Mouse (Mus musculus) lung, postnatal 25 days (tissue): ENCODE data around the gene Rabep2.

ENCODE experiments used
- DNase-seq: peaks from one replicate; pipeline ENCODE4 v3.0.0; 2022; ENCODE audit warnings: low spot score

Gene Rabep2

GRCm38 (mm10) chr7:126434726-126435125 is 6.2 kb downstream of the Rabep2 start:
- DNase-seq = no peak

- no peak for DNase-seq
Measured at GRCm38 (mm10) chr7:126435801-126436200, 7.2 kb downstream of the Rabep2 start.

- DNase-seq = peak; percentile 46
Measured at GRCm38 (mm10) chr7:126436851-126437250, 8.3 kb downstream of the Rabep2 start.

GRCm38 (mm10) chr7:126440134-126440533 is 11.6 kb downstream of the Rabep2 start:
- DNase-seq = no peak

GRCm38 (mm10) chr7:126443997-126444396 is 15.4 kb downstream of the Rabep2 start:
- no peak for DNase-seq

- no peak for DNase-seq
Measured at GRCm38 (mm10) chr7:126444536-126444935, 16.0 kb downstream of the Rabep2 start.

- DNase-seq = no peak
Measured at GRCm38 (mm10) chr7:126445104-126445815, 16.7 kb downstream of the Rabep2 start.

- no peak for DNase-seq
Measured at GRCm38 (mm10) chr7:126446217-126446616, 17.7 kb downstream of the Rabep2 start.

GRCm38 (mm10) chr7:126448481-126448880 is 19.9 kb downstream of the Rabep2 start:
- no peak for DNase-seq

GRCm38 (mm10) chr7:126449991-126450390 is 21.4 kb downstream of the Rabep2 start:
- no peak for DNase-seq

GRCm38 (mm10) chr7:126450641-126451040 is 22.1 kb downstream of the Rabep2 start:
- no peak for DNase-seq

- DNase-seq = no peak
Measured at GRCm38 (mm10) chr7:126452244-126452643, 23.7 kb downstream of the Rabep2 start.

- DNase-seq = no peak
Measured at GRCm38 (mm10) chr7:126453861-126454260, 25.3 kb downstream of the Rabep2 start.

GRCm38 (mm10) chr7:126455242-126455641 is 26.7 kb downstream of the Rabep2 start:
- DNase-seq = no peak

GRCm38 (mm10) chr7:126456382-126457266 is 28.1 kb downstream of the Rabep2 start:
- DNase-seq = no peak

- DNase-seq = no peak
Measured at GRCm38 (mm10) chr7:126458225-126458624, 29.7 kb downstream of the Rabep2 start.

- no peak for DNase-seq
Measured at GRCm38 (mm10) chr7:126458844-126459618, 30.5 kb downstream of the Rabep2 start.

GRCm38 (mm10) chr7:126460623-126461399 is 32.3 kb downstream of the Rabep2 start:
- no peak for DNase-seq

GRCm38 (mm10) chr7:126461626-126462025 is 33.1 kb downstream of the Rabep2 start:
- DNase-seq = no peak

GRCm38 (mm10) chr7:126463004-126463403 is 34.4 kb downstream of the Rabep2 start, which contains the start of gene Atp2a1:
TSS of gene Atp2a1 (minus strand) at chr7:126463108.
- no peak for DNase-seq

- no peak for DNase-seq
Measured at GRCm38 (mm10) chr7:126463547-126463946, 35.0 kb downstream of the Rabep2 start.
